Mouse (Mus musculus) layer of hippocampus, postnatal 10 days (tissue): ENCODE measurements around the gene Bcan. TPM values are rescaled to one million over a fixed set of nuclear protein-coding genes. Genes with fewer than 3 reads are reported as not detected.

Source experiments
- DNase-seq, 2 experiments: peaks; one replicate each; pipeline ENCODE4 v3.0.0; 2021; ENCODE audit warnings: low spot score in 2 of 2
- total RNA-seq, 2 experiments: library from RNA; stranded (reverse); gene quantifications; 2 replicates each; pipeline ENCODE4 v1.2.3; 2021

Bcan gene
- total RNA-seq, 2 experiments from 2014 or later = 350 to 399 TPM

DNA sequence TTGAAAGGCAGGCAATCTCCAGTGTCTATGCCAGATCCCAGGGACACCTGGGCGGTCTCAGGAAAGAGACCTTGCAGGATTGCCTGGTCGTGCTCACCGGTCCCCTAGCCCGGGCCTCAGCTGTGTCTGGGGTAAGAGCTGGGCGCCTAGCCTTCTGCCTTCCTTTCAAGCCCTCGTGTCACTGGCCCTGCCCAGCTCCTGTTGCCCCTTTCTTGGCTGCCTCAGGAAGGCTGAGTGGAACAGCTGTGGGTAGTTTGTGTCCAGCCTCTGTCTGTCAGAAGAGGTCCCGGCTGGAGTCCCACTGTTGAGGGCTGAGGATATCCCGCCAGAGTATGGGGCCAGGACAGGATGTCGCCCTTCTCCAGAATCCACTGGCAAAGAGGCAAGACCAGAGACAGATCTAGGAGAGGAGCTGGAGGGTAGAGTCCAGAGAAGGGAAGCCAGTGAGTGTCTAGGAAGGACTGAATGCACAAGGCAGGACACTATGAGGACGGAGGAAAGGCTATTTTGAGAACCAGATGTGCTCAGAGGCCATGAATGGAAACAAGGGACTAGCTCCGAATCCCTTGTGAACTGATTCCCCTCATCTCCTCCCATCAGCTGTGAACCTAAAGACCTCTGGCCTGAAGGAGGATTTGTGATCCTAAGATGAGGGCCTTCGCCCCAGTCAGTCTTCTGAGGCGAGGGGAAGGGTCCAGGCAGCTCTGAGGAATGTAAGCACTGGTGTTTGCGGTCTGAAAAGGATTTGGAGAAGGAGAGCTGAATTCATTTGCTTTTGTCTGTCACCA lies 26.2 kb downstream of the Bcan start:
- DNase-seq = no peak

DNA sequence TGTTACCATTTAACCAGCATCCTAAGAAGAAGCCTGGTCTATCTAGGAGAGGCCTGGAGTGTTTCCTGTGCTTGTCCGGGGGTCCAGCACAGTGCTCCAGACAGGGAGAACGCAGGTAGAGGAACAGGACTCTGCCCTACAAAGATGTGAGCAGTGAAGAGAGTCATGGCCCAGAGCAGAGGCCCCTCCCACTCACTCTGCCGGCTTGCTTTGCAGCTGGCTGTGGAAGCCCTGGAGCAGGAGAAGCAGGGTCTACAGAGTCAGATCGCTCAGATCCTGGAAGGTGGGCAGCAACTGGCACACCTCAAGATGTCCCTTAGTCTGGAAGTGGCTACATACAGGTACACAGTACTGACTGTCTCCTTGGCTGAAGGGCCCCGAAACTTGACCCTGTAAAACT lies 27.3 kb downstream of the Bcan start:
- no peak for DNase-seq

DNA sequence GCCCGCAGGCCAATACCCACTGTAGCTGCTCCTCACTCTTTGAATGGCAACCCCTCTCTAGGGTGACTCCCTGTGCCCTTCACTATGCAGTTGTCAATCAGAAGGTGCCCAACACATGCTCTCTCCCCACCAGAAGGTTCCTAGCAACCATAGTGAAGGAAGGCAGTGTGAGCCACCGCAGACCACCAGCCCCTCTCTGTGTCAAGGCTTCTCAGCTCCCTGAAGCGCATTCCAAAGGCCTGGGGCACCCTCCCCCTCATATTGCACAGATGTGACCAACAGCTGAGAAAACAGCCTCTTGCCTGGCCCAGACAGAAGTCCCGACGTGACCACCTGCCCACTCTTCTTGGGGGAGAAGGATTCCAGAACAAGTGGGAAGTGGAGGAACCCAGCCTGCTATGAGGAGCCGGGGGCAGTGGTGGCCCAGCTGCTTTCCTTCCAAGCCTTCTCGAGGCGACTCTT lies 27.8 kb downstream of the Bcan start:
- no peak for DNase-seq

DNA sequence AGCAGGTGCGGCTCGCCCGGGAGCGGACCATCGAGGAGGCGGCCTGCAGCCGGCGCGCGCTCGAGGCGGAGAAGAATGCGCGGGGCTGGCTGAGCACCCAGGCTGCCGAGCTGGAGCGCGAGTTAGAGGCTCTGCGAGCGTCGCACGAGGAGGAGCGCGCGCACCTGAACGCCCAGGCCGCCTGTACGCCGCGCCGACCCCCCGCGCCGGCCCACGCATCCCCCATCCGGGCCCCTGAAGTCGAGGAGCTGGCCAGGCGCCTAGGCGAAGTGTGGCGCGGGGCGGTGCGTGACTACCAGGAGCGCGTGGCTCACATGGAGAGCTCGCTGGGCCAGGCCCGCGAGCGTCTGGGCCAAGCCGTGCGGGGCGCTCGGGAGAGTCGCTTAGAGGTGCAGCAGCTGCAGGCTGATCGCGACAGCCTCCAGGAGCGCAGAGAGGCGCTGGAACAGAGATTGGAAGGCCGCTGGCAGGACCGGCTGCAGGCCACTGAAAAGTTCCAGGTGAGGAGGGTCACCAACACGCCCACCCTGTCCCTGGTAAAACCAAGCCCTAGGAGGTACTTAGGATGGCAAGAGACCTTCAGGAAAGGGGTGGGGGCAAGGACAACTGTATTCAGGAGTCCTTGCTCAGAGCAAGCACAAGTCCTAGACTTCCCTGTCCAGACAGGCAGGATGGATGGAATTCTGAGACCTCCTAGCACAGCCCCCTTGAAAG lies 28.4 kb downstream of the Bcan start:
- no peak for DNase-seq

DNA sequence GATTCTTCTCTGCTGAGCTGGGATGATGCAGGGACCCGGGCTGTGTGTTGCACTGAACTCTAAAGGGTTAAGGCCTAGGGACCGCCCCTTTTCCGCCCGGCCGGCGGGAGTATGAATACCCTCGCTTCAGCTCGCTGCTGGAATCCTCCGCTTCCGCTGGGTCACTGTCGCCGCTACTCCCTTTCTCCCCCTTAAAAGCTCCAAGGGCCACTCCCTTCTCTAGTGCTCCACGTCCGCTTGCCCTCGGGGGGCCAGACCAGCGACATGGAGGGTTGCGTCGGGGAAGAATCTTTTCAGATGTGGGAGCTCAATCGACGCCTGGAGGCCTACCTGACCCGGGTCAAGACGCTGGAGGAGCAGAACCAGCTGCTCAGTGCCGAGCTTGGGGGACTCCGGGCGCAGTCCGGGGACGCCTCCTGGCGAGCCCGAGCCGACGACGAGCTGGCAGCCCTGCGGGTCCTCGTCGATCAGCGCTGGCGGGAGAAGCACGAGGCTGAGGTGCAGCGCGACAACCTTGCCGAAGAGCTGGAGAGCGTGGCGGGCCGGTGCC lies 29.0 kb downstream of the Bcan start, which contains the start of gene Nes:
Gene Nes, plus strand, starts transcription at position 140 of the 550 bp plus-strand sequence.
- DNase-seq = peak in 1 of 2 experiments; percentile 66

DNA sequence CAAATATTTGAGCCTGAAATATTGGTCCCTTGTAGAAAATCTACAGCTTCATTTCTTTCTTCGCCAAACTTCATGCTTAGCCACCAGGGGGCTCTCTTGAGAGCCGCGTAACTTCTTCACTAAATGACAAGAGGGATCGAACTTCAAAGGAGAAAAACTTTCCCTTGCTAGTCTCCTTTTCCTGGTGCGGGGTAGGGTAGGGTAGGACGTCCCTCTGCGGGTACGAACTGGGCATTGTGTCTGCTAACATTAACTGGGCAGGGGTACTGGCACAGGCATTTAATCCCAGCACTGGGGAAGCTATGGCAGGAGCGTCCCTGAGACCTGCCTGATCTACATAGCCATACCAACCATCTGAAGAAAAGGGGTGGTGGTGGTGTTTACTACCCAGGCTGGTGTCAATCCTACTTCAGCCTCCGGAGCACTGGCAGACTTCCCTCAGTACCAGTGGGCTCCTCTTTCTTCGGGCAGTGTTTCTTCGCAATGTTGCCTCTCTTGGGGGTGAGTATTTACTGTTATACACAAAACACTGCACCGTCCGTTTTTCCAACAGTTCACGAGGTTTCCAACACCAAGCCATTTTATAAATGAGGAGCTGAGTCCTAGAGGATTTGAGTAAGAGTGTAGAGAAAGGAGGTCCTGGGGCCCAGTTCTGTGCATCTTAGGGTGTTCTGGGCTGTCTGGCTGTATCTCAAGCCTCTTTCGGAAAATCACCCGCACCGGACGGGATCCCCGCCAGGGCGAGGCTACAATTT lies 29.7 kb downstream of the Bcan start:
- peak; percentile 59 to 69 for DNase-seq

DNA sequence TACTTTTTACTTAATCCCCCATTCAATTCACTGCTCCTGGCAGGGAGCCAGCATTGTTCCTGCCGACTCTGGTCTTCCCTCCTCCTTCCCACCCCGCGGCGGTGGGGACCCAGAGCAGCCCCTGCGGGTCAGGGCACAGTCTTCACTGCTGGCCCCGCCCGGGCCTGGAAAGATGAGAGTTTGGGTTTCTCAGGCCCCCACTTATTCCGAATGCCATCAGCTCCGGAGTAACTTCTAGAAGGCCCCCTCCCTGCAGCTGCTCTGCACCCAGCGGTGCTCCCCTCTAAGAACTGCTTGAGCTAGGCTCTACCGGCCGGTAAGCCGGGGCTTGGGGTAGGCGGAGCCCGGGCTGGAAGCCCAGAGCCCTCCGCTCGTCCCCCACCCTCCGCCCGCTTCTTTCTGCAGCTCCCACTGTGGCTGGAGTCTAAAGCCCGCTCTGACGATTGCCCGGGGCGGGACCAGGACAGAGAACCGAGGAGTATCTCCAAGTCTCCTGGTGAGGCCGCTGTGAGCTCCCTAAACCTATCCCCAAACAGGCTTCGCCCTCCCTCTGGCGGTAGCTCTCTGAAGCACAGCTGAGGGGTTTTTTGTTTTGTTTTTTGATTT lies 39.3 kb downstream of the Bcan start:
- peak; percentile 85 to 87 for DNase-seq

DNA sequence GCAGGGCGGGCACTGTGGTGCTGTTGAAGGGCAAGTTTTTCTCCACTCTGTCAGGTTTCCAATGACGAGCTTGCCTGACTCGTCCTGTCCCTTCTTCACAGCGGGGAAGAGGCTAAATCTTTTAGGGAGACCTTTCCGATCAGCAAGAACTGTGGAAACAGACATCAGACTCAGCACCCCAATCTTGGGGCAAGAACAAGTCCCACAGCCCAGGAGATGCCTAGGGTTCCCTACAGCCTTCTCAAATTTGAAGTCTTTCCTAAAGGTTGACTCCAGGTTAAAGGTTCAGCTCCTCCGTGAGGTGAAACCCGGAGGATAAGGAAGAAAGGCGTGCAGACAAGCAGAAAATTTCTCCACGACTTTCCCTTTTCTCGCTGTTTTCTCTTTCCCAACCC lies 39.8 kb downstream of the Bcan start:
- DNase-seq = no peak

DNA sequence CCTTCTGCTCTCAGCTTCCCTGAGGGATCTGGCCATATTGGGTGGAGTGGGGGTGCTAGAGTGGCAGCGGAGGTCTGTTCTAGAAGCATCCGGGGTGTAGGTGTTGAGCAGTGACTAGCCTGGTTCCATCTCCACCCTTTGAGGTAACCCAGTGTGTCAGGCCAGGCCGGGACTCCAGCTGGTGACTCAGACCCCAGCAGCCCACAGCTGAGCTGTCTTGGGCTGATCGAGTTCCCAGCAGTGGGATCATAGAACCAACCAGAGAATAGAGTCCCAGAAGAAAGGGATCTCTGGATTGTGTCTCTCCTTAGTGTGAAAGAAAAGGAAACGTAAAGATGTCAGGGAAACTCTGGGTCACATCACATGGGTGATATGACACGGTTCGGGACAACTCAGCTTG lies 40.7 kb downstream of the Bcan start:
- DNase-seq = no peak

DNA sequence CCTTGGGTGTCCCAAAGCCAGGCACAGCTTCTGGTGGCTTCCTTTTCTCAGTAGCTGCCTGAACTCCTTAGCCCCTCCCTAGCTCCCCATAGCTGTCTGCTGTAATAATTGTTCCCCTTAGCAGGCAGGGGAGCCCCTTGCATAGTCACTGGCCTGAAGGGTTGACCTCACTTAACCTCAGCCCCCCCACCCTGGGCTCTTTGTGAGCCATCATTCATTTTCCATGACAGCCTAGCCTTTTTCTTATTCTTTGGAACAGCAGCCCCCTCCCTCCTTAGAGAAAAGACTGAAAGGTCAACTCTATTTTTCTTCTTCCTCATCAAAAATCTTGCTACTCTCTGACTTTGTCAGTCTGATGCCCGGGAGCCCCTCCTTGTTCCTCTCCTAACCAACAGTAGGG lies 41.1 kb downstream of the Bcan start:
- no peak for DNase-seq

DNA sequence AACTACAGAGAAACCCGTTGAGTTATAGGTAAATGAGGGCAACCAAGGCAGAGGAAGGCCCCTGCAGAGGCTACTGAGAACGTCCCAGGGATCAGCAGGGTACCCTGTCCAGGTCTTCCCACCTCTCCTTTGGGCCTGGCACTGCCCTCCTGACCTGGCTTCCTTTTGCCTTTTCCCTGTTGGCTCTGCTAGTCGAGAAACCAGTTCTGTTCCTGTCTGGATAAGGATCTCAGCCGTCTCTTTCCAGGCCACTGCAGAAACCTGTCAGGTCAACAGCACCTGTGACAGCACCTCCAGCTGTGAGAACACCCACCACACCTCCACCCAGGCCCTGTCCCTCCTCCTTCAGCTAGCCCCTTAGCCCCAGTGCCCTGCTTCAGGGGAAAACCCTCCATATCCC lies 41.6 kb downstream of the Bcan start:
- no peak for DNase-seq

DNA sequence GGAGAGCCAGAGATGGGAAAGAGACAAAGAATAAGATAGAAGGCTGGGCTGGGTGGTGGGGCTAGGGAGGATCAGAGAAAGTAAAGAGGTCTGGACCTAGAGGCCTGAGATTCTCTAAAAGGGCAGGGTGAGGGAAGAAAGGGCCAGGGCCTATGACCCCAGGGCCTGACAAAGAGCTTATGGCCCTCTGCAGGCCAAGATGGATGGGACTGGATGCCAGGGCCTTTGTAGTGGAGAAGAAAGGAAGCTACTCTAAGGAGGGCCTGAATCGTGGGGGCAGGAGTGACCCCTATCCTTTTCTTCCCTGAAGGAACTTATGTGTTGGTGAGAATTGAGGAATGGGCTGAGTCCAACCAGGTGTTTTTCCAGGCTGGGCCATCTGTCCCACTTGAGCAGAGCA lies 42.0 kb downstream of the Bcan start:
- DNase-seq = no peak

DNA sequence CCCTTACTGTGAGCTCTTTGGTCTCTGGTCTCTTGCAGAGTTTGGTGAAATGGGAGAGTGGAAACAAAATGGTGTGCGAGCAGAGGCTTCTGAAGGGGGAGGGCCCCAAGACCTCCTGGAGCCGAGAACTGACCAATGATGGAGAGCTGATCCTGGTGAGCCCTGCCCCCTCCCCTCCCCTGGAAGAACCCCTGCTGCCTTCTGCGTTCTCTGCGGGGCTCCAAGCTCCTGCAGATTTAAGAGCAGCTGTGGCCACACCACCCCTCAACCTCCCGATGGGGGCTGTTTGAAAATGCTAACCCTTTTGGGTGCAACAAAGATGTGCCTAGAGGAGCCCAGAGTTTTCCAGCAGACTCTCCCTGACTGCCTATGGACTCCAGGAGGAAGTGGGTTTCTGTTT lies 47.6 kb downstream of the Bcan start:
- DNase-seq = no peak

DNA sequence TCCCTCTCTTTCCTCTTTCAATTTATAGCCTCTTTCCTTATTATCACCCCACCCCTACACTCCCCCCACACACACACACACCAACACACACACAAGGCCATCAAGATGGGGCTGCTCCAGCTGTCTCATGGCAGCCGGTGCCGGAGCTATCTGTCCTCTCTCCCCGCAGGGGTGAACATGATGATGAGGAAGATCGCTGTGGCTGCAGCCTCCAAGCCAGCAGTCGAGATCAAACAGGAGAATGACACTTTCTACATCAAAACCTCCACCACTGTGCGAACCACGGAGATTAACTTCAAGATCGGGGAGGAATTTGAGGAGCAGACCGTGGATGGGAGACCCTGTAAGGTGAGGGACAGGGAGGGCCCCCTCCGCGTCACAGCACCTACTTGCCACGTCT lies 48.1 kb downstream of the Bcan start:
- no peak for DNase-seq

DNA sequence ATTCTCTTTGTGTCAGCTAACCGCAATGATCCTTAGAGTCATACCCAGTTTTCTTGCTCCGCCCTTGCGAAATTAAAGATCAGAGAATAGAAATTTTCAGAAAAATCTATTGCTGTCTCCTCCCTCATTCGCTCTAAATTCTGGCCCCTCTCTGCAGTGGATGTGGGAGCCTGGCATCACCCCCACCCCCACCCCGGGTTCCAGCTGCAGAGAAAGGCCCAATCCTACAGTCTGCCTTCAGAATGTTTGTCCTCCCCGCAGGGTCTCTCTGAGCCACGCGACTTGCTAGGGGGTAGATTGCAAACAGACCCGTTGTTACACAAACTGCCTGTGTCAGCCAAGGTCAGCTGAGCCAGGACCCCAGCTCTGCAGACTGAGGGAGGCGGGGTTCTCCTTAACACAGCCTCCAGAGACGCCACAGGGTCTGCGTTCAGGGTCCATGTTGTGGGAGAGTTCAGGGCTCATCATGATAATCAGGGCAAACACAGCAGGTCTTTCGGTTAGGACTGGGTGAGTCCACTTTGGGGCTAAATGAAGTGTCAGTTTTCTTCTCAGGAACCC lies 50.0 kb downstream of the Bcan start:
- no peak for DNase-seq

DNA sequence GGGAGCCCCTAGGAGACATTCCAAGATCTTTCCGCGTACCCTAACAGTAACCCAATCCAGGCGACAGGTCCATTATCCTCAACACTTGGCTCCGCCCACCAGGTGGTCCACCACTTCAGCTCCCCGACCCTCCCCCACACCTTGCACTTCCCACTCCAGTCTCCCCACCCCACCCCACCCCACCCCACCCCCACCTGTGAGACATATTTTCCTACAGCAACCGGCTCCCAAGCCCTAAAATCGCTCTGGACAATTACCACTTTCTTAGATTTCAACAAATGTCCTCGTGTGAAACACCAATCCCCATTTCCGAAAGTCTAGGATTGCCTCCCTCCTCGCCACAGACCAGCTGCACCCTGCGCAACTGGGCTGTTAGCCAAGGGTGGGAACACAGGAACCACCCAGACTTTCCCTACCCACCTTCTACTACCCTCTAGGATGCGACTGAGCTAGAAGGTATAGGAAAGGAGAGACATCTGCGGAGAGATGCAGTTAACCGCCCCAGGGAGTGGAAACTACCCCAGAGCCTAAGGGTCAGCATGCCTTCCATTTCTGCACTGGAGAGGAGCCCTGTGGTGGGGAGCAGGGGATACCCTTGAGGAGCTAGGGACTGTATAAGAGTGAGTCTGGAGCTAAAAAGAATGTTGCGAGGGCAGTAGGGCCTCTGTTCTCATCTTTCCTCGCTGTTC lies 50.6 kb downstream of the Bcan start:
- no peak for DNase-seq

DNA sequence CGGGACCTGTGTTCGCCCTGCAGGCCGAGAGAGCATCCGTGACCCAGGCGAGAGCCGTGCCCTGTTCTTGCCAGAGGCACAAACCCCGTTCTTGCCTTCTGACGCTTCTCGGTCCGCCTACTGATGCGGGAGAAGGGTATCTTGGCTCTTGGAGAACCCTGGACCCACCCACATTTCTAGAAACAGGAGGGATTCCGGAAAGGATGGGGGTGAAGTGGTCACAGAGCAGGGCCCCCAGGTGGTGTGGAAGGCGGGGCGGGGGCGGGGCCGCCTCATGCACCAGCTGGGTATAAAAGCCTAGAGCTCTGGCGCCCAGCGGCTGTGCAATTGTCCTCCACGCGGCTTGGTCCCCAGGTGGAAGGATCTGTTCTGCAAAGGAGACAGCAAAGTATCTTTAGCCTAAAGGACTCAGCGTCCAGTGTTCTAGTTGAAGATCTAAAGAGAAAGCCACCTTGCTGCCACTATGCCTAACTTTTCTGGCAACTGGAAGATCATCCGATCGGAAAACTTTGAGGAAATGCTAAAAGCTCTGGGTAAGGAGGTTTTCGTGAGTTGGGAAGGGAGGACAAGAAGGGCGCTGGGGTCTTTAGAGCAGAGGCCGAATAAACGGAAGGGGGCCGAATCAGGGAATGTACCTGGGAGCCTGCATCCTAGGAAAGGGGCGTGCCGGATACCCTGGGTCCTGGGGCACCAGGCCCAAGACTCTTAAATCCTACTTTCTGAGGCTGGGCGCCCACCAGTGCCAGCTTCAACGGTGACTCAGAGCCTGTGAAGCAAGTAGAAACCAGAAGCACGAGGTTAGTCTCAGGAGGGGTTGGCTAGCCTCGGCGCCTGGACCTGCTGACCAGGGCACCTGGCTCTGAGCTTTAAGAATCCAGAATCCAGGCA lies 51.4 kb downstream of the Bcan start, which contains the start of gene Crabp2:
Gene Crabp2, plus strand, starts transcription at position 289 of the 888 bp plus-strand sequence.
- no peak for DNase-seq

DNA sequence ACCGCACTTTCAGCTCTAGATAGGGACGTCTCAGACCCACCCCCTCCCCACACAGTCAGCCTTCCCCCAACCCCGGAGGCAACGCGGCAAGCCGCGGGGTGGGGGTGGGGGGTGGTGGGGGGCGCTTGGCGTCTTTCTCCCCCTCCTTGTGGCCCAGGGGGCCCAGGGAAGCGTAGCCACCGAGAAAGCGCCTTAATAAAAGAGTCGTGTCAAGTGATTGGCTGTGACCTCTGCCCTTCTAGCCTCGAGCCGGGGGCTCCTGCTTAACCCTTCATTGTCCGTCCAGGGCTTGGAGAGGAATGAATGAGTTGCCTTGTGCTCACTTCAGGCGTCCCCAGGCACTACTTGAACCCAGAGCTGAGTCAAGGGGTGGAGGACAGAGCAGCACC lies 52.2 kb downstream of the Bcan start:
- DNase-seq = no peak
